Mouse (Mus musculus) stomach, embryonic 16.5 days (tissue): ENCODE measurements around the gene Abcc6. TPM values are rescaled to one million over a fixed set of nuclear protein-coding genes. Genes with fewer than 3 reads are reported as not detected.

ENCODE experiments used
- ATAC-seq: fragments of 200-750 bp; cut with Nextera tagmentation; 2 replicates; pipeline ENCODE4 v1.8.0; 2017; ENCODE audit warnings: moderate number of reproducible peaks, moderate TSS enrichment; ENCODE audit not compliant: insufficient read depth, low FRiP score
- H3K27ac ChIP-seq: fragments of 300-500 bp; sonication (generic); 2 replicates; pipeline ENCODE4 v1.5.1; 2014; ENCODE audit warnings: low read length
- H3K27me3 ChIP-seq: fragments of 300-500 bp; sonication (generic); 2 replicates; pipeline ENCODE4 v1.6.1; 2014; ENCODE audit warnings: low read length, control low read depth, mixed read lengths; ENCODE audit not compliant: control insufficient read depth, insufficient read depth
- H3K36me3 ChIP-seq: fragments of 300-500 bp; sonication (generic); 2 replicates; pipeline ENCODE4 v1.6.1; 2014; ENCODE audit warnings: low read length; ENCODE audit not compliant: control insufficient read depth, insufficient read depth
- H3K4me1 ChIP-seq: fragments of 300-500 bp; sonication (generic); 2 replicates; pipeline ENCODE4 v1.6.1; 2014; ENCODE audit warnings: low read length, control low read depth, mixed read lengths; ENCODE audit not compliant: control insufficient read depth, insufficient read depth
- H3K4me2 ChIP-seq: fragments of 300-500 bp; sonication (generic); 2 replicates; pipeline ENCODE4 v1.6.1; 2014; ENCODE audit warnings: low read depth, low read length, mixed read lengths
- H3K4me3 ChIP-seq: fragments of 300-500 bp; sonication (generic); replicated peaks from 2 replicates; pipeline ENCODE4 v1.5.1; 2014; ENCODE audit warnings: mild to moderate bottlenecking, low read length
- H3K9ac ChIP-seq: fragments of 300-500 bp; sonication (generic); 2 replicates; pipeline ENCODE4 v1.6.1; 2014; ENCODE audit warnings: low read length
- H3K9me3 ChIP-seq: fragments of 300-500 bp; sonication (generic); replicated peaks from 2 replicates; pipeline ENCODE4 v1.6.1; 2016; ENCODE audit warnings: low read length, control low read depth; ENCODE audit not compliant: control insufficient read depth
- WGBS: fragments of 180-500 bp; shearing (Covaris S2); extraction: QIAGEN DNeasy Blood & Tissue Kit; methylation state at CpG from one replicate; pipeline ENCODE4 v1.1.7; 2014; 5-methylcytosine and 5-hydroxymethylcytosine counted together
- polyA plus RNA-seq: library from polyadenylated mRNA; unstranded; fragments of >200 nt; fragmentation: Nextera tagmentation; extraction: Ambion mirVana; gene quantifications from 2 replicates; pipeline ENCODE4 v1.2.1, GENCODE M21; 2015

Abcc6 gene
- polyA plus RNA-seq, result 1.6 and 2.7 TPM in 2 replicates

- Histone ChIP-seq H3K4me1 (peaks cover 10% of the 10 kb centered on the region), H3K9ac (peak within 1 kb of the TSS; percentile 33), H3K4me2 (peak within 1 kb of the TSS; percentile 46), H3K36me3 (no peaks in the 10 kb centered on the region), H3K9me3 (no peaks in the 10 kb centered on the region), H3K27ac (peak within 1 kb of the TSS; percentile 77), H3K27me3 (no peaks in the 10 kb centered on the region), H3K4me3 (peak within 1 kb of the TSS; percentile 9)
- ATAC-seq, result peak; percentile 71
- WGBS, result 4% methylated on average over 11 of the region's 11 CpGs
Measured at GRCm38 (mm10) chr7:46030145-46030488, at the start of gene Abcc6. Gene Abcc6 (minus strand): TSS chr7:46030302.

GRCm38 (mm10) chr7:46077675-46078074, 47.6 kb upstream of the Abcc6 start:
- no peak overlapping the region for H3K4me2 ChIP-seq
- no peaks in the 10 kb centered on the region for H3K27me3 ChIP-seq
- no peak overlapping the region for H3K9ac ChIP-seq
- H3K27ac ChIP-seq, result no peak overlapping the region
- WGBS, result 81% methylated on average over 12 of the region's 12 CpGs
- no peaks in the 10 kb centered on the region for H3K9me3 ChIP-seq
- ATAC-seq, result no peak
- H3K4me3 ChIP-seq, result no peak overlapping the region
- peaks cover 17% of the 10 kb centered on the region for H3K36me3 ChIP-seq
- H3K4me1 ChIP-seq, result no peaks in the 10 kb centered on the region

GRCm38 (mm10) chr7:46076844-46077243, 46.7 kb upstream of the Abcc6 start:
- no peak overlapping the region for H3K27ac ChIP-seq
- no peaks in the 10 kb centered on the region for H3K27me3 ChIP-seq
- H3K9ac ChIP-seq, result no peak overlapping the region
- WGBS, result 72% methylated on average over 7 of the region's 7 CpGs
- peak; percentile 30; the same call in 1 of the 2 replicates for ATAC-seq
- peaks cover 10% of the 10 kb centered on the region for H3K36me3 ChIP-seq
- H3K9me3 ChIP-seq, result no peaks in the 10 kb centered on the region
- H3K4me3 ChIP-seq, result no peak overlapping the region
- H3K4me1 ChIP-seq, result no peaks in the 10 kb centered on the region
- H3K4me2 ChIP-seq, result no peak overlapping the region

DNA sequence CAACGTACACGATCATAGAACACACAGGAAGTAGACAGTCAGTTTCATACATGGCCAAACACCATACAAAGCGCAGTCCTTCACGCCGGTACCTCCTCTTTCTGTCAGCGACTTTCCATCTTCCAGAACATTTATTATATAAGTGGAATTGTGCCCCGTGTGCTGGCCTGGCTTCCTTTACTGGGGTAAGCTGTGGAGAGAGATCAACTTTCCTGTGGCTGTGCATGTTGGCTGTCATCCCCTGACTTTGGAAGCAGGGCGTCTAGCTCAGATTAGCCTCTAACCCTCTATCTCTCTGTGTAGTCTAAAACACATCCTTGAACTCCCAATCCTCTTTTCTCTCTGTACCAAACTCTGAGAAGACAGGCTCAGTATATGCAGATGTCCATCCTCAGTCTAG, 38.7 kb upstream of the Abcc6 start:
- WGBS, result 90% methylated on average over 8 of the region's 8 CpGs
- Histone ChIP-seq H3K36me3 (peaks cover 41% of the 10 kb centered on the region), H3K9ac (no peak overlapping the region), H3K27me3 (no peaks in the 10 kb centered on the region), H3K4me1 (no peaks in the 10 kb centered on the region), H3K27ac (no peak overlapping the region), H3K4me3 (no peak overlapping the region), H3K4me2 (no peak overlapping the region), H3K9me3 (no peaks in the 10 kb centered on the region)
- no peak for ATAC-seq

GRCm38 (mm10) chr7:46063296-46063695, 33.2 kb upstream of the Abcc6 start:
- H3K36me3 ChIP-seq, result peaks cover 37% of the 10 kb centered on the region
- 90% methylated on average over 6 of the region's 6 CpGs for WGBS

GRCm38 (mm10) chr7:46061614-46062013, 31.5 kb upstream of the Abcc6 start:
- no peak overlapping the region for H3K27ac ChIP-seq
- H3K36me3 ChIP-seq, result peaks cover 29% of the 10 kb centered on the region

More at GRCm38 (mm10) chr7:46063296-46063695, 33.2 kb upstream of the Abcc6 start:
- H3K27ac ChIP-seq, result no peak overlapping the region
- no peaks in the 10 kb centered on the region for H3K9me3 ChIP-seq
- no peak for ATAC-seq
- no peaks in the 10 kb centered on the region for H3K27me3 ChIP-seq
- no peak overlapping the region for H3K9ac ChIP-seq
- no peaks in the 10 kb centered on the region for H3K4me1 ChIP-seq
- H3K4me2 ChIP-seq, result no peak overlapping the region
- H3K4me3 ChIP-seq, result no peak overlapping the region

GRCm38 (mm10) chr7:46060688-46061087, 30.6 kb upstream of the Abcc6 start:
- WGBS, result 92% methylated on average over 8 of the region's 8 CpGs
- H3K4me3 ChIP-seq, result no peak overlapping the region
- no peaks in the 10 kb centered on the region for H3K9me3 ChIP-seq
- no peaks in the 10 kb centered on the region for H3K4me1 ChIP-seq
- H3K9ac ChIP-seq, result no peak overlapping the region
- ATAC-seq, result no peak
- no peaks in the 10 kb centered on the region for H3K27me3 ChIP-seq
- H3K27ac ChIP-seq, result no peak overlapping the region
- H3K4me2 ChIP-seq, result no peak overlapping the region
- H3K36me3 ChIP-seq, result peaks cover 21% of the 10 kb centered on the region

More at GRCm38 (mm10) chr7:46061614-46062013, 31.5 kb upstream of the Abcc6 start:
- no peaks in the 10 kb centered on the region for H3K27me3 ChIP-seq
- ATAC-seq, result peak; percentile 72
- no peaks in the 10 kb centered on the region for H3K9me3 ChIP-seq
- H3K4me3 ChIP-seq, result no peak overlapping the region
- no peak overlapping the region for H3K9ac ChIP-seq
- H3K4me2 ChIP-seq, result no peak overlapping the region
- H3K4me1 ChIP-seq, result no peaks in the 10 kb centered on the region
- WGBS, result 78% methylated on average over 16 of the region's 16 CpGs

DNA sequence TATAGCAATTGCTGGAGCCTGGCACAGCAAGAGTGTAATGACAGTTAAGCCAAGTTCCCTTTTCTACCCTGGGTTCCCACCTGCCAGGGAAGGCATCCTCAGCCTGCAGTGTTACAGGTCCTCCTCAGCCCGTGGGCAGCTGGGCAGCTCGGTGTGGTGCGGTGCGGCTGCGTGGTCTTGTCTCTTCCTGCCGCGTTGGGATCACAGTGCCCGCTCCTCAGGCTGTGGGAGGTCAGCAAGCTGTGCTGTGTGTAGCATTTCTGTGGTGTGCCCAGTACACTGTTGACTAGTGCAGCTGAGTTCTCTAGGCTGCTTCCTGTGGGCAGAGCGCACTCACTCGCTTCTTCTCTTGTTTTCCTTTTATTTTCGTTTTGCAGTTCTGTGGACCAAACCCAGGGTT, 28.8 kb upstream of the Abcc6 start:
- peaks cover 17% of the 10 kb centered on the region; the same call in 1 of the 2 replicates for H3K36me3 ChIP-seq
- no peak overlapping the region for H3K9ac ChIP-seq
- WGBS, result 84% methylated on average over 11 of the region's 11 CpGs
- no peak overlapping the region for H3K4me2 ChIP-seq
- ATAC-seq, result no peak
- H3K4me3 ChIP-seq, result no peak overlapping the region
- no peaks in the 10 kb centered on the region for H3K4me1 ChIP-seq
- H3K27me3 ChIP-seq, result no peaks in the 10 kb centered on the region
- H3K27ac ChIP-seq, result no peak overlapping the region
- no peaks in the 10 kb centered on the region for H3K9me3 ChIP-seq

GRCm38 (mm10) chr7:46053566-46053965, 23.5 kb upstream of the Abcc6 start:
- H3K4me3 ChIP-seq, result no peak overlapping the region
- H3K4me1 ChIP-seq, result no peaks in the 10 kb centered on the region
- no peak overlapping the region for H3K27ac ChIP-seq
- H3K9me3 ChIP-seq, result no peaks in the 10 kb centered on the region
- WGBS, result 95% methylated on average over 3 of the region's 3 CpGs
- H3K27me3 ChIP-seq, result no peaks in the 10 kb centered on the region
- ATAC-seq, result no peak
- H3K4me2 ChIP-seq, result no peak overlapping the region
- H3K9ac ChIP-seq, result no peak overlapping the region
- peaks cover 10% of the 10 kb centered on the region for H3K36me3 ChIP-seq
